Mouse (Mus musculus) midbrain, embryonic 15.5 days (tissue): ENCODE data around the gene Ddx39b. TPM values are rescaled to one million over a fixed set of nuclear protein-coding genes. Genes with fewer than 3 reads are reported as not detected.

Experiments
- ATAC-seq: fragments of 200-750 bp; cut with Nextera tagmentation; replicated peaks from 2 replicates; pipeline ENCODE4 v1.8.0; 2017; ENCODE audit warnings: moderate TSS enrichment
- H3K27ac ChIP-seq: fragments of 300-500 bp; sonication (generic); 2 replicates; pipeline ENCODE4 v1.5.1; 2015; ENCODE audit warnings: mild to moderate bottlenecking, inconsistent platforms
- H3K27me3 ChIP-seq: fragments of 300-500 bp; sonication (generic); replicated peaks from 2 replicates; pipeline ENCODE4 v1.6.1; 2015; ENCODE audit warnings: inconsistent platforms
- H3K36me3 ChIP-seq: fragments of 300-500 bp; sonication (generic); replicated peaks from 2 replicates; pipeline ENCODE4 v1.6.1; 2015; ENCODE audit warnings: inconsistent platforms
- H3K4me1 ChIP-seq: fragments of 300-500 bp; sonication (generic); 2 replicates; pipeline ENCODE4 v1.6.1; 2015; ENCODE audit warnings: inconsistent platforms
- H3K4me2 ChIP-seq: fragments of 300-500 bp; sonication (generic); 2 replicates; pipeline ENCODE4 v1.6.1; 2015; ENCODE audit warnings: inconsistent platforms, mild to moderate bottlenecking, moderate library complexity
- H3K4me3 ChIP-seq: fragments of 300-500 bp; sonication (generic); 2 replicates; pipeline ENCODE4 v1.5.1; 2015; ENCODE audit warnings: mild to moderate bottlenecking, inconsistent platforms
- H3K9ac ChIP-seq: fragments of 300-500 bp; sonication (generic); 2 replicates; pipeline ENCODE4 v1.6.1; 2015; ENCODE audit warnings: mild to moderate bottlenecking, inconsistent platforms
- H3K9me3 ChIP-seq: fragments of 300-500 bp; sonication (generic); 2 replicates; pipeline ENCODE4 v1.6.1; 2016; ENCODE audit warnings: inconsistent platforms
- WGBS: fragments of 180-500 bp; shearing (Covaris S2); methylation state at CpG from one replicate; pipeline ENCODE4 v1.1.7; 2015; ENCODE audit warnings: mixed read lengths; 5-methylcytosine and 5-hydroxymethylcytosine counted together
- polyA plus RNA-seq: library from polyadenylated mRNA; unstranded; fragments of >200 nt; fragmentation: Nextera tagmentation; extraction: Ambion mirVana; gene quantifications from 2 replicates; pipeline ENCODE4 v1.2.1, GENCODE M21; 2015

Gene Ddx39b
- polyA plus RNA-seq, 1 experiment from 2014 or later: 379 TPM

DNA sequence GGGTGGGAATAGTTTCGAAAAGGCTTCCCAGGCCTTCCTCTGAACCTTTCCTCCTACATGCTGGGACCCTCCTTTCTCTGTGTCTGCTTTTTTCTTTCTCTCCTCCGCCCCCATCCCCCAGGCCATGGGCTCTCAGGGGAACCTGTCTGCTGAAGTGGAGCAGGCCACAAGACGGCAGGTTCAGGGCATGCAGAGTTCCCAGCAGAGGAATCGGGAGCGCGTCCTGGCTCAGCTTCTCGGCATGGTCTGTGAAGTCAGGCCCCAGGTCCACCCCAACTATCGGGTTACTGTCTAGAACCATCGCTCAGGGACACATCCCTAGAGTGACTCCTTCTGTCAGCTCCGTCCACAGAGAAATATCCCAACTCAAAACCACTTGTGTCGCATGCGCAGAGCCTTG, 4.0 kb upstream of the Ddx39b start:
- Histone ChIP-seq H3K4me2 (peak overlapping the region; percentile 97), H3K4me3 (peak overlapping the region; percentile 56; the same call in 1 of the 2 replicates)
- 89% methylated on average over 12 of the region's 12 CpGs for WGBS

DNA sequence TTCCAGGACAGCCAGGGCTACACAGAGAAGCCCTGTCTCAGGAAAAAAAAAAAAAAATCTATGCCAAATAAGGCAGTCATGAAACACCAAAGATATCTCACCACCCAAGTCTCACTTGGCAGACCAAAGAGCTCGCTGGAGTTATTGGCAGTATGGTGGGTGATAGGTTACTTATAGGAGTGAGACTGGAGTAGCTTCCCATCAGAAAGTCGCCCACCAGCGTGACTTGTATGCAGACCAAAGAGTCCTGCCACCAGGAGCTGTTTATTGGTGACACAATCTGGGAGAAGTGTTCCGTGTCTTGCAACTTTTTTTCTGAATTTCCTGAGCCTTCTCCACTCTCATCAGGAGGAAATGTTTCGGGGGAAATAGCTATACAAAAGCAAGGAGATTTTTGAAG, 1.8 kb upstream of the Ddx39b start:
- Histone ChIP-seq H3K9me3 (no peaks in the 10 kb centered on the region), H3K9ac (no peak overlapping the region), H3K4me2 (no peak overlapping the region), H3K4me3 (no peak overlapping the region), H3K4me1 (peaks cover 36% of the 10 kb centered on the region), H3K27me3 (no peaks in the 10 kb centered on the region), H3K36me3 (peaks cover 5% of the 10 kb centered on the region), H3K27ac (no peak overlapping the region)
- ATAC-seq: no peak
- 88% methylated on average over 5 of the region's 5 CpGs for WGBS

More for the DNA sequence above, 4.0 kb upstream of the Ddx39b start:
- Histone ChIP-seq H3K9me3 (no peaks in the 10 kb centered on the region), H3K27me3 (no peaks in the 10 kb centered on the region), H3K4me1 (peaks cover 40% of the 10 kb centered on the region), H3K27ac (no peak overlapping the region), H3K9ac (no peak overlapping the region), H3K36me3 (no peaks in the 10 kb centered on the region)
- ATAC-seq: no peak

DNA sequence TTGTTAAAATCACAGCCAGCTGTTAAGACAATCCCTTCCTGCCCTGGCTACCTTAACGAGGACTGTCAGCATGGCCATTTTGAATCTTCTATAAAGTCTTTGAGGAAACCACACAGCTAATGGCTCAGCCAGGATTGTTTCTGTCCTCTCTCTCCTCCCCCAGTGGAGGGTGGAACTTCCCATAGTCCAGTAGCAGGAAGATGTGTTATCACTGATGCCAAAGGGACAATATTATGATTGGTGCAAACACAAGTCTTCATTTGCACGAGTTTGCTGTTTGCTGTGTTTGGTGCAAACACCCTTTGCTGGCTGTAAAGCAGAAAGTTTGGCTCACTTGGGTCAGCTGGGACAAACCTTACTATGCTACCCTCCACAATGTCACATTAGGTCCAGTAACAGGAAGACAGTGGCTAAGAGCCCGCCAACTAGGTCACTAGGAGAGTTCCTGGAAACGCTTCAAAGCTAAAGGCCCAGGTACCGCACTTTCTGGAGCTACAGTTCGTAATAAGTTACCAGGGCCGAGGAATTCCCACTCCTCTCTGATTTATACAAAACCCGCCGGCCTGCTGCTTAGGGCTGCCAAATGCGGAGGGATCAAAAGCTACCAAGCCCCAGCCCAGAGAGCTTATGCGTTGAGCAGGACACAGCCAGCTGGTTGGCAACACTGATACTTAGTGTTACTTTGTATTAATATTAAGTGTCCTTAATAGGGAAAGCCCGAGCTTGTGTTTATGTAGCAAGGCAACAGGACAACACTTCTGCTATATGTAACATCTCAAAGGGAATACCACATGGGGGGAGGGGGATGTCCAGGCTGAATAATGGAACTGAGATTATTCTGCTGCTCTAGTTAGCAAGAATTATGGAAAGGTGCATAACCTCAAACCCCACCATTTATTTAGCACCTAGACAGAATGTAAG, 902 bp upstream of the Ddx39b start:
- Histone ChIP-seq H3K27ac (peak overlapping the region; percentile 99), H3K4me3 (peak overlapping the region; percentile 98), H3K4me2 (peak overlapping the region; percentile 82), H3K4me1 (peaks cover 40% of the 10 kb centered on the region), H3K27me3 (no peaks in the 10 kb centered on the region), H3K9me3 (no peaks in the 10 kb centered on the region), H3K9ac (peak overlapping the region; percentile 48), H3K36me3 (peaks cover 15% of the 10 kb centered on the region)
- ATAC-seq: peak; percentile 1
- 30% methylated on average over 12 of the region's 12 CpGs for WGBS

DNA sequence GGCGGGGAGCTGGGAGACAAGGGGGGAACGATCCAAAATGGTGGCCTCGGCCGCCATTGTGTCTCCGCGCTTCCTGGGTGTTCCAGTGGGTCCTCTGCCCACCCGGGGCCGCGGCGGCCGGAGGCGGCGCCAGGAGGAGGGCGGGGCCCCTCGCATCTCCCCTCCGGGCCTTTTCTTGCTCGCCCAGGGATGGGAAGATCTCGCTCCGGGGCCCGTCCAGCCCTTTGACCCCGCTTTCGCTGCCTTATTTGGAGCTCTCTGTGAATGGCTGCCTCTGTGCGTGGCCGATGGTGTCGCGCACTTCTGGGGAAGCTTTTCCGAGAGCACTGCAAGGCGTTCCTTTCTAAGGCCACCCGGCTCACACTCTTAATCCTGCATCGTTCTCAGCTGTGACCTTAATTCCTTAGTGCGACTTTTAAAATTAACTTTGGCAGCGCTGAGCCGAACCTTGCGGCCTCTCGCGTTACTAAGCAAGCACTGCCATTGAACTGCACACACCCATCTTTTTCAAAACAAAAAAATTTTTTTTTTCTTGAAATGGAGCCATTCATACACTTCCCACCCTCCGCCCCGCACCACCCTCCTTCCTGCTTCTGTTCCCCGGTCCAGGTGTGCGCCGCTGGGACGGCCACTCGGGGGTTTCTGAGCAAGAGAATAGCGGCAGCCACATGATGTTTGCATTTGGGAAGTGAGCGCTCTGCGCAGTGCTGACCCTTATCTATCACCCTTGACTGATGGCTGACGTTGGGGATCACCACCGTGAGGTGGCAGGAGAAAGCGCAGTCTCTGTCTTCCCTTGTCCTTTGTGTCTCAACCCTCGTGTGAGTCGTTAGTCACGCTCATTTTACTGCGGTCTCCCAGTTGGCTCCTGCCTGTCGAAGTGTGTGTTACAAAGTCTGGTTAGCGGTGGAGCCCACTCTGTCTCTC, 732 bp downstream of the Ddx39b start:
- H3K4me1 ChIP-seq: peaks cover 47% of the 10 kb centered on the region
- peak overlapping the region; percentile 98 for H3K4me3 ChIP-seq
- H3K4me2 ChIP-seq: peak overlapping the region; percentile 82
- H3K36me3 ChIP-seq: peaks cover 31% of the 10 kb centered on the region
- WGBS: under 1% methylated on average over 55 of the region's 55 CpGs
- ATAC-seq: peak; percentile 43
- H3K27me3 ChIP-seq: no peaks in the 10 kb centered on the region
- peak overlapping the region; percentile 98 for H3K9ac ChIP-seq
- H3K9me3 ChIP-seq: no peaks in the 10 kb centered on the region
- peak overlapping the region; percentile 99 for H3K27ac ChIP-seq

DNA sequence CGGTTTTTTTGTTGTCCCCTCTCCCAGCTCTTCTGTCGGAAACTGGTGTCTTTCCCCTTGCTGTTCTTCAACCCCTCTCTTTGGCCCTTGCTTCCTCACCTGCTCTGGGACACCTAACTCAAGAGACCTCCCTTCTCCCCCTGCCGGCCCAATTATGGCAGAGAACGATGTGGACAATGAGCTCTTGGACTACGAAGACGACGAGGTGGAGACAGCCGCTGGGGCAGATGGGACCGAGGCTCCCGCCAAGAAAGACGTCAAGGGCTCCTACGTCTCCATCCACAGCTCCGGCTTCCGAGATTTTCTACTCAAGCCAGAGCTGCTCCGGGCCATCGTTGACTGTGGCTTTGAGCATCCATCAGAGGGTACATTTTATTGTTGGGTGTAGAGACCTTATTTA, 1.5 kb downstream of the Ddx39b start:
- H3K9ac ChIP-seq: peak overlapping the region; percentile 98
- peaks cover 38% of the 10 kb centered on the region for H3K36me3 ChIP-seq
- WGBS: 3% methylated on average over 16 of the region's 16 CpGs
- H3K4me3 ChIP-seq: peak overlapping the region; percentile 98
- H3K27ac ChIP-seq: peak overlapping the region; percentile 99
- ATAC-seq: no peak
- H3K4me1 ChIP-seq: peaks cover 46% of the 10 kb centered on the region
- H3K27me3 ChIP-seq: no peaks in the 10 kb centered on the region
- no peaks in the 10 kb centered on the region for H3K9me3 ChIP-seq
- H3K4me2 ChIP-seq: peak overlapping the region; percentile 82

DNA sequence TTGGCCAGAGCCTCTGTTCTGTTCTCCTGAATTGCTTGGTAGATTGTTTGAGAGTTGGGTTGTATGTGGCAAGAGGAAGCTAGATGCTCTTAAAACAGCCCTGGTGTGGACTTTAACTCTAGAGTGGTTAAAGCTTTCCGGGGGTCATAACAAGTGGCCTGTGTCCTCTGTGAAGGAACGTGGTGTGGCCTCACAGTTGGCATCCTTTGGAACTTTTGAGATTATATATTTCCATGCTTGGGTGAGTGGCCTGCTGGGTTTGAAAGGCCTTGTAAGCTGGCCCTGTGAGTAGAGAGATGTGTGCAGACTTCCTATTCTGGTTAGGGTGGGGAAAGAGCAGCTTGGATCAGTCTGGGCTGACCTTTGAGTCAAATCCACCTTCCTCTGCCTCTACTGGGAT, 3.5 kb downstream of the Ddx39b start:
- peaks cover 45% of the 10 kb centered on the region for H3K4me1 ChIP-seq
- no peaks in the 10 kb centered on the region for H3K9me3 ChIP-seq
- no peak overlapping the region for H3K27ac ChIP-seq
- H3K4me2 ChIP-seq: peak overlapping the region; percentile 82
- no peak for ATAC-seq
- WGBS: 60% methylated on average over 2 of the region's 2 CpGs
- no peaks in the 10 kb centered on the region for H3K27me3 ChIP-seq
- H3K4me3 ChIP-seq: peak overlapping the region; percentile 98; the same call in 1 of the 2 replicates
- peaks cover 57% of the 10 kb centered on the region for H3K36me3 ChIP-seq
- H3K9ac ChIP-seq: no peak overlapping the region

DNA sequence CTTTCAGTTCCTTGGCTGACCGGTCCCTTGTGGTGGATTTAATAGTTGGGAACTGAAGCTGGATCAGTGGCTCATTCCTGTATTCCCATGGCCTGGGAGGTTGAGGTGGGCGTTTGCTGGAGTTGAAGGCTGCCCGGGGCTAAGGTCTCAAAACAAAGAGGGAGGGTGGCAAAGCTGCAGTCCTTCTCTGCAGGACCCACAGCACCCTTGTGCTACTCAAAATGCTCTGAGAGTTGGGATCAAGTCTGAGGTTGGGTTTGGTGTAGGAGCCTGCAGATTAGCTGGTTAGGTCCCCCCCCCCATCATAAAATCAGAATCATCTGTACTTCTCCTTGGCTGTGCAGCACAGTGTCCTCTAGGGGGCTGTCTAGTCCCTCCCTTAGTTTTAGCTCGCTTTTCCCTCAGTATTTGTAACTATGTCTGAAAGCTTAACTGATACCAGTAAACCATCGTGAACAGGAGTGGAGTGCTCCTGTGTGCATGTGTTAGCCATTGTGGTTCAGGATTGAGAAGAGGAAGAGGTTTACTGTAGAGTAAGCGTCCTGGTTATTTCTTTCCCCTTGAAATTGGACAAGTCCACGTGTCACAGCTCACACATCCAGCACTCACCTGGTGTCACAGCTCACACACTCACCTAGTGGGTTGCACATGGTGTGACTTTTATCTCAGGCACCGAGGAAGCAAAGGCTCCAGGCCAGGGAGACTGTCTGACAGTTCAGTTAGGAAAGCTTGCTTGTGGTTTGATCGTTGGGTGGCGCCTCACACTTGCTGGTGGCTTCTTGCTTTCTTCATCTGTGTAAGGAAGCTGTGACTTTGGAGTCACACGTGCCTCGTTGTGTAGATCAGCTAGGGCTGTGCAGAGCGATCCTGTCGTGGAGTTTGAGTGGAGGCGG, 4.4 kb downstream of the Ddx39b start:
- ATAC-seq: no peak
- H3K4me3 ChIP-seq: no peak overlapping the region
- no peaks in the 10 kb centered on the region for H3K27me3 ChIP-seq
- H3K4me1 ChIP-seq: peaks cover 35% of the 10 kb centered on the region
- H3K4me2 ChIP-seq: peak overlapping the region; percentile 82
- WGBS: 79% methylated on average over 15 of the region's 15 CpGs
- H3K27ac ChIP-seq: no peak overlapping the region
- H3K9ac ChIP-seq: no peak overlapping the region
- H3K36me3 ChIP-seq: peaks cover 67% of the 10 kb centered on the region
- no peaks in the 10 kb centered on the region for H3K9me3 ChIP-seq

DNA sequence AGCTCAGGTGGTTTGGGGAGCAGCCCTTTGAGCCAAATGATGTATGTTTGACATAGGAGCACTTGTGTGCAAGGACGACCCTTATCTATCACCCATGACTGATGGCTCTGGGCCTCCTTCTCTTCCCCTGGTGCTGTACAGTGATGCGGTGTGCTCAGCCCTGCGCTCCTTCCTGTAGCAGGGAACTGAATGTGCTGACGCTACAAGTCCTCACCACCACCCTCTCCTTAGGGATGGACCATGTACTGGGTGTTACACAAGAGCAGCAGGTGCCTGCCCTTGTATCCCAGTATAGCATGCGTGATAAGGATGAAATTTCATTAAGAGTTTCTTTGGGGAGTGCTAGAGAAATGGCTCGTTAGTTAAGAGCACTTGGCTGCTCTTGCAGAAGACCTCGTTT, 5.6 kb downstream of the Ddx39b start:
- H3K36me3 ChIP-seq: peaks cover 76% of the 10 kb centered on the region
- H3K27me3 ChIP-seq: no peaks in the 10 kb centered on the region
- no peak for ATAC-seq
- no peak overlapping the region for H3K27ac ChIP-seq
- peaks cover 35% of the 10 kb centered on the region for H3K4me1 ChIP-seq
- no peak overlapping the region for H3K9ac ChIP-seq
- no peak overlapping the region for H3K4me2 ChIP-seq
- no peaks in the 10 kb centered on the region for H3K9me3 ChIP-seq
- 90% methylated on average over 7 of the region's 7 CpGs for WGBS
- H3K4me3 ChIP-seq: no peak overlapping the region

DNA sequence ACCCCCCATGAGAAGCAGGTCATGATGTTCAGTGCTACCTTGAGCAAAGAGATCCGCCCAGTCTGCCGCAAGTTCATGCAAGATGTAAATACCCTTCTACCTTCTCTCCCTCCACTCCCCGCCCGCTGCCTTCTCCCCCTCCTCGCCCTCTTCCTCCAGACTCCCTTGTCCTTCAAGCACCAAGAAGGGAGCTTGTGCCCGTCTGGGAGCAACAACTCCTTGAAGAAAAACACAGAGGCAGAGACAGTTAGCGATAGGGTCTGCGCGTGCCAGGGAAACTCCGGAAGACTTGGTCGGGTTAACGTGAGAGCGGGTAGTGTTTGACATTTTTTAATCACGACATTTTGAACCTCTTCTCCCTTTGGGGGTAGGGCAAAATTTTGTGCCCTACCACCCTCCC, 7.4 kb downstream of the Ddx39b start:
- Histone ChIP-seq H3K9ac (no peak overlapping the region), H3K27me3 (no peaks in the 10 kb centered on the region), H3K4me1 (peaks cover 29% of the 10 kb centered on the region), H3K4me3 (no peak overlapping the region), H3K27ac (no peak overlapping the region), H3K36me3 (peaks cover 94% of the 10 kb centered on the region), H3K4me2 (no peak overlapping the region), H3K9me3 (no peaks in the 10 kb centered on the region)
- ATAC-seq: no peak
- 85% methylated on average over 14 of the region's 14 CpGs for WGBS

DNA sequence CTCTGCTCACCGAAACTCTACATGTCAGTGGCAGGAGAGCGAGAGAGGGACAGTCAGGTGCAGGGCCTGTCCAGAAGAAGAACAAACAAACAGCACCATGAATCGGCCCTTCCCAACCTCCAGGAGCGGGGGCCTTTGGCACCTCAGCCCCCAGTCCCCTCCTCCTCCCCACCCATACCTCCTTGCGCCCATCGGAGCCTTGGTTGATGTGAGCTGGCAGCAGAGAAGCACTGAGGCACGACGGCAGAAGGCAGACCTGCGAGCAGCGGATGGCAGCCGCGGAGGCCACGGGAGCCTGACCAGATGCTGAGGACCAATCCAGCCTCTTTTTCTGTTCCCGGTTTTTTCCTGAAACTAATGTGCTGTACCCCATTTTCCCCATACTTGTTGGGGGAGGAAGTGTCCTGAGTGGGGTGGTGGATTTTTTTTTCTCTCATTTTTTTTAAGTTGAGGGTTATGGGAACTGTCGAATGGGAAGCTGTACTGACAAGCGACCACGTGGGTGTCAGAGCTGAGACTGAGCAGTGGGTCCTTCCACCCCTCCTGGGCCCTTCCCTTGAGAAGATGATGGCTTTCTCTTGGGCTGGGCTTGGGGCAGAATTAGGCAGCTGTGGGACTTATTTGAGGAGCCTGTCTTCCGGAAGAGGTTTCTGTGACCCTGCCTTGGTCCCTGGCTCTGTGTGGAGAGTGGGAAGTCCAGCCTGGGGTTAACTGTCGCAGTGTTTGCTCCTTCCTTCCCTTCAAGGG, 8.1 kb downstream of the Ddx39b start:
- 85% methylated on average over 19 of the region's 19 CpGs for WGBS
- no peak overlapping the region for H3K27ac ChIP-seq
- no peaks in the 10 kb centered on the region for H3K9me3 ChIP-seq
- peaks cover 23% of the 10 kb centered on the region for H3K4me1 ChIP-seq
- H3K36me3 ChIP-seq: peaks cover 92% of the 10 kb centered on the region
- no peak overlapping the region for H3K9ac ChIP-seq
- H3K27me3 ChIP-seq: no peaks in the 10 kb centered on the region
- H3K4me3 ChIP-seq: no peak overlapping the region
- H3K4me2 ChIP-seq: no peak overlapping the region
- ATAC-seq: no peak
